Mouse (Mus musculus) megakaryocyte, embryonic 14.5 days (primary cell): ENCODE measurements around the gene Prkd2. TPM values are rescaled to one million over a fixed set of nuclear protein-coding genes. Genes with fewer than 3 reads are reported as not detected.

Experiments used
- H3K27me3 ChIP-seq: replicated peaks from 2 replicates; pipeline ENCODE3; 2012; ENCODE audit warnings: inconsistent platforms
- H3K36me3 ChIP-seq: replicated peaks from 2 replicates; pipeline ENCODE3; 2012; ENCODE audit warnings: low read length, inconsistent platforms, mixed read lengths
- H3K4me1 ChIP-seq: 2 replicates; pipeline ENCODE4 v1.6.1; 2012; ENCODE audit warnings: inconsistent platforms
- H3K4me3 ChIP-seq: replicated peaks from 2 replicates; pipeline ENCODE3; 2012; ENCODE audit warnings: moderate library complexity, mild to moderate bottlenecking, inconsistent platforms
- H3K9me3 ChIP-seq: 2 replicates; pipeline ENCODE4 v1.6.1; 2012; ENCODE audit warnings: inconsistent platforms
- FLI1 ChIP-seq: IDR thresholded peaks from 2 replicates; pipeline ENCODE4 v1.6.1; 2012; ENCODE audit warnings: low read length, inconsistent platforms, mixed read lengths
- GATA1 ChIP-seq: IDR thresholded peaks from 3 replicates; pipeline ENCODE4 v1.6.1; 2012; ENCODE audit warnings: mixed read lengths, low read length, inconsistent platforms, borderline replicate concordance
- polyA plus RNA-seq: library from polyadenylated mRNA; stranded (reverse); fragments of >175 nt; gene quantifications from 2 replicates; pipeline ENCODE4 v1.2.3, GENCODE M21; 2012; ENCODE audit warnings: low replicate concordance; ENCODE audit not compliant: insufficient read depth

Prkd2 gene
- polyA plus RNA-seq, result 54.4 and 70.1 TPM in 2 replicates

GRCm38 (mm10) chr7:16842645-16843063, at the start of gene Prkd2:
Prkd2 (plus strand) TSS chr7:16842902.
- Histone ChIP-seq H3K27me3 (no peaks in the 10 kb centered on the region), H3K9me3 (no peaks in the 10 kb centered on the region), H3K4me1 (peaks cover 87% of the 10 kb centered on the region), H3K4me3 (peak within 1 kb of the TSS; percentile 93), H3K36me3 (peaks cover 66% of the 10 kb centered on the region)
- TF ChIP-seq GATA1 (no peak), FLI1 (peak; percentile 60; the same call in 1 of the 2 replicates)

GRCm38 (mm10) chr7:16793010-16793725, 49.5 kb upstream of the Prkd2 start:
- Histone ChIP-seq H3K9me3 (no peaks in the 10 kb centered on the region), H3K4me1 (peaks cover 9% of the 10 kb centered on the region), H3K27me3 (no peaks in the 10 kb centered on the region), H3K36me3 (peaks cover 93% of the 10 kb centered on the region), H3K4me3 (no peak overlapping the region)
- TF ChIP-seq FLI1 (no peak), GATA1 (no peak)

- Histone ChIP-seq H3K27me3 (no peaks in the 10 kb centered on the region), H3K36me3 (peaks cover 89% of the 10 kb centered on the region), H3K4me3 (no peak overlapping the region), H3K4me1 (peaks cover 9% of the 10 kb centered on the region), H3K9me3 (no peaks in the 10 kb centered on the region)
- TF ChIP-seq GATA1 (no peak), FLI1 (no peak)
These were observed 47.8 kb upstream of the Prkd2 start for GRCm38 (mm10) chr7:16794886-16795285.

GRCm38 (mm10) chr7:16804409-16805028, 38.2 kb upstream of the Prkd2 start:
- H3K27me3 ChIP-seq, result peaks cover 3% of the 10 kb centered on the region
- H3K36me3 ChIP-seq, result peaks cover 22% of the 10 kb centered on the region
- no peaks in the 10 kb centered on the region for H3K9me3 ChIP-seq
- peak overlapping the region; percentile 73 for H3K4me3 ChIP-seq
- TF ChIP-seq FLI1, result no peak
- TF ChIP-seq GATA1, result no peak
- H3K4me1 ChIP-seq, result peaks cover 8% of the 10 kb centered on the region

- peaks cover 55% of the 10 kb centered on the region for H3K36me3 ChIP-seq
- peaks cover 16% of the 10 kb centered on the region for H3K4me1 ChIP-seq
- H3K27me3 ChIP-seq, result no peaks in the 10 kb centered on the region
- TF ChIP-seq FLI1 (no peak), GATA1 (no peak)
- no peak overlapping the region for H3K4me3 ChIP-seq
- H3K9me3 ChIP-seq, result no peaks in the 10 kb centered on the region
These were observed 34.8 kb upstream of the Prkd2 start for GRCm38 (mm10) chr7:16807936-16808335.

GRCm38 (mm10) chr7:16808647-16809046, 34.1 kb upstream of the Prkd2 start:
- peaks cover 61% of the 10 kb centered on the region for H3K36me3 ChIP-seq
- H3K9me3 ChIP-seq, result no peaks in the 10 kb centered on the region
- H3K4me3 ChIP-seq, result no peak overlapping the region
- H3K27me3 ChIP-seq, result no peaks in the 10 kb centered on the region
- H3K4me1 ChIP-seq, result peaks cover 16% of the 10 kb centered on the region
- TF ChIP-seq GATA1 (no peak), FLI1 (no peak)

- no peak for TF ChIP-seq GATA1
- TF ChIP-seq FLI1, result no peak
- H3K36me3 ChIP-seq, result peaks cover 72% of the 10 kb centered on the region
- H3K9me3 ChIP-seq, result no peaks in the 10 kb centered on the region
- H3K27me3 ChIP-seq, result no peaks in the 10 kb centered on the region
- peaks cover 15% of the 10 kb centered on the region for H3K4me1 ChIP-seq
- H3K4me3 ChIP-seq, result no peak overlapping the region
These were observed 33.0 kb upstream of the Prkd2 start for GRCm38 (mm10) chr7:16809739-16810138.

- peaks cover 75% of the 10 kb centered on the region for H3K36me3 ChIP-seq
These were observed 32.2 kb upstream of the Prkd2 start for GRCm38 (mm10) chr7:16810399-16810919.

GRCm38 (mm10) chr7:16810920-16811648, 31.6 kb upstream of the Prkd2 start:
- H3K4me1 ChIP-seq, result peaks cover 24% of the 10 kb centered on the region
- H3K27me3 ChIP-seq, result no peaks in the 10 kb centered on the region
- H3K36me3 ChIP-seq, result peaks cover 75% of the 10 kb centered on the region
- no peak overlapping the region for H3K4me3 ChIP-seq
- H3K9me3 ChIP-seq, result no peaks in the 10 kb centered on the region
- TF ChIP-seq GATA1, result no peak
- TF ChIP-seq FLI1, result no peak

More at GRCm38 (mm10) chr7:16810399-16810919, 32.2 kb upstream of the Prkd2 start:
- Histone ChIP-seq H3K4me3 (no peak overlapping the region), H3K27me3 (no peaks in the 10 kb centered on the region), H3K4me1 (peaks cover 19% of the 10 kb centered on the region), H3K9me3 (no peaks in the 10 kb centered on the region)
- TF ChIP-seq GATA1, result no peak

- H3K36me3 ChIP-seq, result peaks cover 71% of the 10 kb centered on the region
- no peak overlapping the region for H3K4me3 ChIP-seq
- no peaks in the 10 kb centered on the region for H3K27me3 ChIP-seq
- no peaks in the 10 kb centered on the region for H3K9me3 ChIP-seq
- peaks cover 24% of the 10 kb centered on the region for H3K4me1 ChIP-seq
- no peak for TF ChIP-seq FLI1
- TF ChIP-seq GATA1, result no peak
These were observed 31.0 kb upstream of the Prkd2 start for GRCm38 (mm10) chr7:16811649-16812070.
